Mouse (Mus musculus): ENCODE data around the gene Ifrd2.

The Ifrd2 gene

GRCm38 (mm10) chr9:107575579-107576356, 11.7 kb upstream of the Ifrd2 start:
- DNase-seq (ENCODE audit: low spot score in 2 of 2) = no peak

- DNase-seq (ENCODE audit: low spot score in 2 of 2) = peak; percentile 81 to 84
Measured at GRCm38 (mm10) chr9:107576357-107577107, 10.9 kb upstream of the Ifrd2 start, which contains the start of gene Hyal1. TSS of gene Hyal1 (plus strand) at chr9:107576927.

- no peak for DNase-seq (ENCODE audit: low spot score in 2 of 2)
Measured at GRCm38 (mm10) chr9:107577871-107578270, 9.6 kb upstream of the Ifrd2 start.

GRCm38 (mm10) chr9:107578587-107578986, 8.9 kb upstream of the Ifrd2 start, which contains the start of gene Naa80:
TSS of gene Naa80 (plus strand) at chr9:107578887.
- no peak for DNase-seq (ENCODE audit: low spot score in 2 of 2)

- DNase-seq (ENCODE audit: low spot score in 2 of 2) = no peak
Measured at GRCm38 (mm10) chr9:107579023-107579900, 8.2 kb upstream of the Ifrd2 start.

GRCm38 (mm10) chr9:107580501-107581317, 6.7 kb upstream of the Ifrd2 start, which contains the start of gene Hyal3:
TSS of gene Hyal3 (plus strand) at chr9:107580818.
- DNase-seq (ENCODE audit: low spot score in 2 of 2) = peak; percentile 93

- DNase-seq (ENCODE audit: low spot score in 2 of 2) = no peak
Measured at GRCm38 (mm10) chr9:107581584-107581983, 5.9 kb upstream of the Ifrd2 start.

- DNase-seq (ENCODE audit: low spot score in 2 of 2) = no peak
Measured at GRCm38 (mm10) chr9:107582509-107583062, 4.9 kb upstream of the Ifrd2 start.

GRCm38 (mm10) chr9:107583174-107583573, 4.3 kb upstream of the Ifrd2 start:
- no peak for DNase-seq (ENCODE audit: low spot score in 2 of 2)

GRCm38 (mm10) chr9:107586504-107586903, 938 bp upstream of the Ifrd2 start:
- no peak for DNase-seq (ENCODE audit: low spot score in 2 of 2)

- peak; percentile 55 to 64 for DNase-seq (ENCODE audit: low spot score in 2 of 2)
Measured at GRCm38 (mm10) chr9:107587833-107588639, 594 bp downstream of the Ifrd2 start.

GRCm38 (mm10) chr9:107590058-107590772, 2.8 kb downstream of the Ifrd2 start:
- peak; percentile 58 to 62 for DNase-seq (ENCODE audit: low spot score in 2 of 2)

- DNase-seq (ENCODE audit: low spot score in 2 of 2) = no peak
Measured at GRCm38 (mm10) chr9:107590773-107591060, 3.3 kb downstream of the Ifrd2 start.

- peak; percentile 74 to 76 for DNase-seq (ENCODE audit: low spot score in 2 of 2)
Measured at GRCm38 (mm10) chr9:107593101-107593976, 5.9 kb downstream of the Ifrd2 start.

- DNase-seq (ENCODE audit: low spot score in 2 of 2) = no peak
Measured at GRCm38 (mm10) chr9:107594281-107595062, 7.0 kb downstream of the Ifrd2 start.

GRCm38 (mm10) chr9:107596619-107597569, 9.5 kb downstream of the Ifrd2 start:
- peak; percentile 74 to 85 for DNase-seq (ENCODE audit: low spot score in 2 of 2)
